Mouse (Mus musculus): Measurements from ENCODE around the gene Defa21.
"Not testable (repeated sequence)": the region's sequence is repeated elsewhere in the genome, so short reads cannot be mapped to it uniquely, and the experiment has no call there.

GRCm38 (mm10) chr8:20994042-20994441 is 31.3 kb upstream of the Defa21 start:
- TF ChIP-seq POLR2A, CTCF (IDR thresholded peaks at IDR 0.05; ENCODE audit: insufficient read depth, low read depth, low read length): not testable (repeated sequence)

Measured in olfactory bulb, adult 2 months (tissue).